Mouse (Mus musculus): ENCODE measurements around the gene Slc35d3.

Gene Slc35d3

GRCm38 (mm10) chr10:19835887-19836710 lies 15.2 kb downstream of the Slc35d3 start:
- DNase-seq (ENCODE audit: extremely low spot score): no peak

- no peak for DNase-seq (ENCODE audit: extremely low spot score)
Measured at GRCm38 (mm10) chr10:19834222-19834621, 17.0 kb downstream of the Slc35d3 start.

- DNase-seq (ENCODE audit: extremely low spot score): no peak
Measured at GRCm38 (mm10) chr10:19831072-19831849, 20.0 kb downstream of the Slc35d3 start.

- DNase-seq (ENCODE audit: extremely low spot score): no peak
Measured at GRCm38 (mm10) chr10:19820986-19821385, 30.3 kb downstream of the Slc35d3 start.

GRCm38 (mm10) chr10:19818723-19819355 lies 32.4 kb downstream of the Slc35d3 start:
- DNase-seq (ENCODE audit: extremely low spot score): no peak

- DNase-seq (ENCODE audit: extremely low spot score): peak; percentile 12
Measured at GRCm38 (mm10) chr10:19815371-19815770, 35.9 kb downstream of the Slc35d3 start.

- DNase-seq (ENCODE audit: extremely low spot score): peak; percentile 7
Measured at GRCm38 (mm10) chr10:19811436-19812172, 39.7 kb downstream of the Slc35d3 start.

- no peak for DNase-seq (ENCODE audit: extremely low spot score)
Measured at GRCm38 (mm10) chr10:19804763-19805162, 46.5 kb downstream of the Slc35d3 start.

- no peak for DNase-seq (ENCODE audit: extremely low spot score)
Measured at GRCm38 (mm10) chr10:19802958-19803357, 48.3 kb downstream of the Slc35d3 start.

All from embryo, embryonic 9.5 days (tissue).